Mouse (Mus musculus) intestine, postnatal 0 days (tissue): ENCODE data around the gene Wwox. TPM values are rescaled to one million over a fixed set of nuclear protein-coding genes. Genes with fewer than 3 reads are reported as not detected.

ENCODE experiments used
- ATAC-seq: fragments of 200-750 bp; cut with Nextera tagmentation; 2 replicates; pipeline ENCODE4 v1.8.0; 2017; ENCODE audit warnings: mild to moderate bottlenecking, moderate TSS enrichment, moderate library complexity
- H3K27ac ChIP-seq: fragments of 300-500 bp; sonication (generic); 2 replicates; pipeline ENCODE4 v1.5.1; 2014; ENCODE audit warnings: mild to moderate bottlenecking, low read depth, low read length, moderate library complexity
- H3K27me3 ChIP-seq: fragments of 300-500 bp; sonication (generic); replicated peaks from 2 replicates; pipeline ENCODE4 v1.6.1; 2014; ENCODE audit warnings: low read length, mixed read lengths; ENCODE audit not compliant: control insufficient read depth, insufficient read depth
- H3K36me3 ChIP-seq: fragments of 300-500 bp; sonication (generic); 2 replicates; pipeline ENCODE4 v1.6.1; 2014; ENCODE audit warnings: mild to moderate bottlenecking, moderate library complexity; ENCODE audit not compliant: control insufficient read depth, insufficient read depth
- H3K4me1 ChIP-seq: fragments of 300-500 bp; sonication (generic); replicated peaks from 2 replicates; pipeline ENCODE4 v1.6.1; 2014; ENCODE audit warnings: antibody characterized with exemption, low read length, mixed read lengths; ENCODE audit not compliant: control insufficient read depth, insufficient read depth
- H3K4me2 ChIP-seq: fragments of 300-500 bp; sonication (generic); replicated peaks from 2 replicates; pipeline ENCODE4 v1.6.1; 2014; ENCODE audit warnings: low read depth, mild to moderate bottlenecking, moderate library complexity
- H3K4me3 ChIP-seq: fragments of 300-500 bp; sonication (generic); 2 replicates; pipeline ENCODE4 v1.5.1; 2014; ENCODE audit warnings: low read depth, low read length
- H3K9ac ChIP-seq: fragments of 300-500 bp; sonication (generic); 2 replicates; pipeline ENCODE4 v1.6.1; 2014; ENCODE audit warnings: mild to moderate bottlenecking, low read depth, low read length
- H3K9me3 ChIP-seq: fragments of 300-500 bp; sonication (generic); 2 replicates; pipeline ENCODE4 v1.6.1; 2016; ENCODE audit warnings: mixed run types; ENCODE audit not compliant: control insufficient read depth
- CTCF ChIP-seq: sonication (generic); IDR thresholded peaks from 2 replicates; pipeline ENCODE4 v1.5.1; 2016; ENCODE audit warnings: low read depth, mild to moderate bottlenecking, control low read depth, antibody characterized with exemption, moderate library complexity
- WGBS: fragments of 180-500 bp; shearing (Covaris S2); extraction: QIAGEN DNeasy Blood & Tissue Kit; methylation state at CpG from one replicate; pipeline ENCODE4 v1.1.7; 2014; 5-methylcytosine and 5-hydroxymethylcytosine counted together
- polyA plus RNA-seq: library from polyadenylated mRNA; unstranded; fragments of >200 nt; fragmentation: Nextera tagmentation; extraction: Ambion mirVana; gene quantifications from 2 replicates; pipeline ENCODE4 v1.2.1, GENCODE M21; 2015

Gene Wwox
- polyA plus RNA-seq, 1 experiment from 2014 or later, result 7.1 TPM

GRCm38 (mm10) chr8:115000736-115001135 lies 561.3 kb downstream of the Wwox start:
- WGBS, result 73% methylated on average over 11 of the region's 11 CpGs
- Histone ChIP-seq H3K4me3 (no peak overlapping the region), H3K36me3 (no peaks in the 10 kb centered on the region), H3K9ac (no peak overlapping the region), H3K27me3 (no peaks in the 10 kb centered on the region), H3K9me3 (no peaks in the 10 kb centered on the region), H3K27ac (no peak overlapping the region), H3K4me1 (no peaks in the 10 kb centered on the region), H3K4me2 (no peak overlapping the region)
- TF ChIP-seq CTCF, result no peak
- ATAC-seq, result no peak

GRCm38 (mm10) chr8:115005021-115005420 lies 565.6 kb downstream of the Wwox start:
- no peaks in the 10 kb centered on the region for H3K36me3 ChIP-seq
- TF ChIP-seq CTCF, result no peak
- H3K4me3 ChIP-seq, result no peak overlapping the region
- H3K4me2 ChIP-seq, result no peak overlapping the region
- no peak overlapping the region for H3K27ac ChIP-seq
- no peaks in the 10 kb centered on the region for H3K9me3 ChIP-seq
- no peaks in the 10 kb centered on the region for H3K4me1 ChIP-seq
- 88% methylated on average over 3 of the region's 3 CpGs for WGBS
- no peak for ATAC-seq
- H3K27me3 ChIP-seq, result no peaks in the 10 kb centered on the region
- no peak overlapping the region for H3K9ac ChIP-seq

- no peaks in the 10 kb centered on the region for H3K36me3 ChIP-seq
- no peaks in the 10 kb centered on the region for H3K4me1 ChIP-seq
- H3K27ac ChIP-seq, result no peak overlapping the region
- H3K9me3 ChIP-seq, result no peaks in the 10 kb centered on the region
- no peaks in the 10 kb centered on the region for H3K27me3 ChIP-seq
- no peak overlapping the region for H3K4me2 ChIP-seq
- ATAC-seq, result no peak
- WGBS, result 81% methylated on average over 8 of the region's 8 CpGs
- no peak for TF ChIP-seq CTCF
- H3K9ac ChIP-seq, result no peak overlapping the region
- H3K4me3 ChIP-seq, result no peak overlapping the region
Measured at GRCm38 (mm10) chr8:115006561-115006960, 567.1 kb downstream of the Wwox start.

- ATAC-seq, result no peak
- H3K9ac ChIP-seq, result no peak overlapping the region
- WGBS, result 68% methylated on average over 7 of the region's 7 CpGs
- no peak overlapping the region for H3K4me3 ChIP-seq
- no peak for TF ChIP-seq CTCF
- no peaks in the 10 kb centered on the region for H3K9me3 ChIP-seq
- H3K27ac ChIP-seq, result no peak overlapping the region
- H3K27me3 ChIP-seq, result no peaks in the 10 kb centered on the region
- H3K4me2 ChIP-seq, result no peak overlapping the region
- H3K4me1 ChIP-seq, result no peaks in the 10 kb centered on the region
- H3K36me3 ChIP-seq, result no peaks in the 10 kb centered on the region
Measured at GRCm38 (mm10) chr8:115007280-115007679, 567.8 kb downstream of the Wwox start.

GRCm38 (mm10) chr8:115008624-115009620 lies 569.5 kb downstream of the Wwox start:
- Histone ChIP-seq H3K27me3 (no peaks in the 10 kb centered on the region), H3K4me1 (no peaks in the 10 kb centered on the region), H3K4me2 (no peak overlapping the region), H3K27ac (no peak overlapping the region), H3K9me3 (no peaks in the 10 kb centered on the region), H3K4me3 (no peak overlapping the region), H3K9ac (no peak overlapping the region), H3K36me3 (no peaks in the 10 kb centered on the region)
- 82% methylated on average over 9 of the region's 9 CpGs for WGBS
- TF ChIP-seq CTCF, result no peak
- no peak for ATAC-seq

- no peak for TF ChIP-seq CTCF
- ATAC-seq, result no peak
- no peak overlapping the region for H3K9ac ChIP-seq
- H3K4me2 ChIP-seq, result 0 out of 2 replicates have a peak overlapping the region, but pooled peaks have one; percentile 13
- no peaks in the 10 kb centered on the region for H3K4me1 ChIP-seq
- no peak overlapping the region for H3K4me3 ChIP-seq
- H3K36me3 ChIP-seq, result no peaks in the 10 kb centered on the region
- H3K9me3 ChIP-seq, result no peaks in the 10 kb centered on the region
- no peak overlapping the region for H3K27ac ChIP-seq
- H3K27me3 ChIP-seq, result no peaks in the 10 kb centered on the region
- 42% methylated on average over 9 of the region's 9 CpGs for WGBS
Measured at GRCm38 (mm10) chr8:115009897-115010768, 570.7 kb downstream of the Wwox start.
